Mouse (Mus musculus) lung, embryonic 14.5 days (tissue): Measurements from ENCODE around the gene Mb21d2. TPM values are rescaled to one million over a fixed set of nuclear protein-coding genes. Genes with fewer than 3 reads are reported as not detected.

Source experiments
- ATAC-seq: fragments of 200-750 bp; cut with Nextera tagmentation; 2 replicates; pipeline ENCODE4 v1.8.0; 2017; ENCODE audit warnings: mild to moderate bottlenecking, moderate TSS enrichment, moderate library complexity; ENCODE audit not compliant: insufficient read depth
- DNase-seq: peaks from one replicate; pipeline ENCODE4 v3.0.0-alpha.2; 2015
- H3K27ac ChIP-seq: fragments of 300-500 bp; sonication (generic); 2 replicates; pipeline ENCODE4 v1.5.1; 2014; ENCODE audit warnings: low read depth, mild to moderate bottlenecking, moderate library complexity
- H3K27me3 ChIP-seq: fragments of 300-500 bp; sonication (generic); 2 replicates; pipeline ENCODE4 v1.6.1; 2014; ENCODE audit warnings: low read length, control low read depth; ENCODE audit not compliant: insufficient read depth
- H3K36me3 ChIP-seq: fragments of 300-500 bp; sonication (generic); 2 replicates; pipeline ENCODE4 v1.6.1; 2014; ENCODE audit warnings: control low read depth; ENCODE audit not compliant: insufficient read depth
- H3K4me1 ChIP-seq: fragments of 300-500 bp; sonication (generic); 2 replicates; pipeline ENCODE4 v1.6.1; 2014; ENCODE audit warnings: antibody characterized with exemption, control low read depth; ENCODE audit not compliant: insufficient read depth
- H3K4me2 ChIP-seq: fragments of 300-500 bp; sonication (generic); 2 replicates; pipeline ENCODE4 v1.6.1; 2014; ENCODE audit warnings: mild to moderate bottlenecking
- H3K4me3 ChIP-seq: fragments of 300-500 bp; sonication (generic); 2 replicates; pipeline ENCODE4 v1.5.1; 2014; ENCODE audit warnings: low read depth, low read length
- H3K9ac ChIP-seq: fragments of 300-500 bp; sonication (generic); 2 replicates; pipeline ENCODE4 v1.6.1; 2014
- H3K9me3 ChIP-seq: fragments of 300-500 bp; sonication (generic); 2 replicates; pipeline ENCODE4 v1.6.1; 2016; ENCODE audit warnings: low read depth, low read length, control low read depth
- CTCF ChIP-seq: IDR thresholded peaks from 2 replicates; pipeline ENCODE4 v1.5.1; 2016; ENCODE audit warnings: antibody characterized with exemption, low read depth
- WGBS: fragments of 180-500 bp; shearing (Covaris S2); extraction: QIAGEN DNeasy Blood & Tissue Kit; methylation state at CpG from one replicate; pipeline ENCODE4 v1.1.7; 2014; 5-methylcytosine and 5-hydroxymethylcytosine counted together
- polyA plus RNA-seq: library from polyadenylated mRNA; unstranded; fragments of >200 nt; fragmentation: Nextera tagmentation; extraction: Ambion mirVana; gene quantifications from 2 replicates; pipeline ENCODE4 v1.2.1, GENCODE M21; 2014

Mb21d2 gene
- polyA plus RNA-seq, 1 experiment from 2014 or later, result 7.3 TPM

GRCm38 (mm10) chr16:28899161-28899540 is 30.3 kb downstream of the Mb21d2 start:
- H3K27ac ChIP-seq, result no peak overlapping the region
- no peak for ATAC-seq

GRCm38 (mm10) chr16:28898509-28899160 is 30.8 kb downstream of the Mb21d2 start:
- WGBS, result 10% methylated on average over 15 of the region's 15 CpGs

More at GRCm38 (mm10) chr16:28899161-28899540, 30.3 kb downstream of the Mb21d2 start:
- Histone ChIP-seq H3K4me2 (no peak overlapping the region), H3K36me3 (no peaks in the 10 kb centered on the region), H3K4me1 (peaks cover 13% of the 10 kb centered on the region), H3K27me3 (no peaks in the 10 kb centered on the region), H3K9ac (no peak overlapping the region), H3K9me3 (no peaks in the 10 kb centered on the region), H3K4me3 (no peak overlapping the region)
- DNase-seq, result no peak
- TF ChIP-seq CTCF, result no peak
- WGBS, result 50% methylated on average over 4 of the region's 4 CpGs

GRCm38 (mm10) chr16:28896571-28896970 is 32.9 kb downstream of the Mb21d2 start:
- Histone ChIP-seq H3K27me3 (no peaks in the 10 kb centered on the region), H3K4me2 (no peak overlapping the region), H3K9ac (no peak overlapping the region), H3K27ac (no peak overlapping the region), H3K4me3 (no peak overlapping the region), H3K4me1 (peaks cover 13% of the 10 kb centered on the region), H3K36me3 (no peaks in the 10 kb centered on the region), H3K9me3 (no peaks in the 10 kb centered on the region)
- ATAC-seq (no peak), DNase-seq (no peak)
- WGBS, result 92% methylated on average over 7 of the region's 7 CpGs
- no peak for TF ChIP-seq CTCF

More at GRCm38 (mm10) chr16:28898509-28899160, 30.8 kb downstream of the Mb21d2 start:
- H3K4me3 ChIP-seq, result no peak overlapping the region
- H3K9ac ChIP-seq, result no peak overlapping the region
- H3K9me3 ChIP-seq, result no peaks in the 10 kb centered on the region
- H3K36me3 ChIP-seq, result no peaks in the 10 kb centered on the region
- ATAC-seq (peak; percentile 66; the same call in 1 of the 2 replicates), DNase-seq (peak; percentile 70)
- TF ChIP-seq CTCF, result peak; percentile 56
- H3K4me1 ChIP-seq, result peaks cover 13% of the 10 kb centered on the region
- H3K4me2 ChIP-seq, result peak overlapping the region; percentile 36
- H3K27me3 ChIP-seq, result no peaks in the 10 kb centered on the region
- H3K27ac ChIP-seq, result no peak overlapping the region; the same call in 1 of the 2 replicates

GRCm38 (mm10) chr16:28894872-28895271 is 34.6 kb downstream of the Mb21d2 start:
- DNase-seq, result no peak
- H3K4me1 ChIP-seq, result peaks cover 13% of the 10 kb centered on the region
- 80% methylated on average over 6 of the region's 6 CpGs for WGBS

GRCm38 (mm10) chr16:28893266-28893665 is 36.2 kb downstream of the Mb21d2 start:
- 26% methylated on average over 5 of the region's 5 CpGs for WGBS

More at GRCm38 (mm10) chr16:28894872-28895271, 34.6 kb downstream of the Mb21d2 start:
- no peaks in the 10 kb centered on the region for H3K27me3 ChIP-seq
- TF ChIP-seq CTCF, result no peak
- no peak overlapping the region for H3K9ac ChIP-seq
- ATAC-seq, result no peak
- H3K9me3 ChIP-seq, result peaks cover 5% of the 10 kb centered on the region; the same call in 1 of the 2 replicates
- H3K4me3 ChIP-seq, result no peak overlapping the region
- no peak overlapping the region for H3K4me2 ChIP-seq
- H3K36me3 ChIP-seq, result no peaks in the 10 kb centered on the region
- H3K27ac ChIP-seq, result no peak overlapping the region

GRCm38 (mm10) chr16:28886201-28886745 is 43.2 kb downstream of the Mb21d2 start:
- 53% methylated on average over 9 of the region's 9 CpGs for WGBS
- Histone ChIP-seq H3K27me3 (no peaks in the 10 kb centered on the region), H3K4me1 (peaks cover 26% of the 10 kb centered on the region)

More at GRCm38 (mm10) chr16:28893266-28893665, 36.2 kb downstream of the Mb21d2 start:
- no peak overlapping the region for H3K4me3 ChIP-seq
- H3K4me2 ChIP-seq, result no peak overlapping the region
- DNase-seq (peak; percentile 28), ATAC-seq (no peak)
- H3K4me1 ChIP-seq, result peaks cover 3% of the 10 kb centered on the region
- no peak overlapping the region for H3K9ac ChIP-seq
- no peak overlapping the region for H3K27ac ChIP-seq
- H3K9me3 ChIP-seq, result peaks cover 6% of the 10 kb centered on the region; the same call in 1 of the 2 replicates
- TF ChIP-seq CTCF, result no peak
- H3K36me3 ChIP-seq, result no peaks in the 10 kb centered on the region
- H3K27me3 ChIP-seq, result no peaks in the 10 kb centered on the region

GRCm38 (mm10) chr16:28885474-28885873 is 44.0 kb downstream of the Mb21d2 start:
- Histone ChIP-seq H3K27me3 (no peaks in the 10 kb centered on the region), H3K9me3 (peaks cover 6% of the 10 kb centered on the region; the same call in 1 of the 2 replicates), H3K4me2 (no peak overlapping the region), H3K4me1 (peaks cover 33% of the 10 kb centered on the region), H3K4me3 (no peak overlapping the region), H3K9ac (no peak overlapping the region), H3K27ac (no peak overlapping the region), H3K36me3 (no peaks in the 10 kb centered on the region)
- ATAC-seq, result no peak
- no peak for DNase-seq
- TF ChIP-seq CTCF, result no peak
- 75% methylated on average over 8 of the region's 8 CpGs for WGBS

More at GRCm38 (mm10) chr16:28886201-28886745, 43.2 kb downstream of the Mb21d2 start:
- TF ChIP-seq CTCF, result no peak
- H3K4me2 ChIP-seq, result no peak overlapping the region
- H3K9me3 ChIP-seq, result peaks cover 6% of the 10 kb centered on the region; the same call in 1 of the 2 replicates
- H3K36me3 ChIP-seq, result no peaks in the 10 kb centered on the region
- no peak overlapping the region for H3K27ac ChIP-seq
- DNase-seq (no peak), ATAC-seq (no peak)
- H3K9ac ChIP-seq, result no peak overlapping the region
- no peak overlapping the region for H3K4me3 ChIP-seq
